Mouse (Mus musculus): Measurements from ENCODE around the gene Pgpep1.

- TF ChIP-seq EP300 (IDR thresholded peaks at IDR 0.05; ENCODE audit: insufficient read depth, low read depth, low read length) (no peak), CTCF (IDR thresholded peaks at IDR 0.05; ENCODE audit: low read depth, low read length) (no peak), POLR2A (IDR thresholded peaks at IDR 0.05; ENCODE audit: insufficient read depth, low read length) (no peak)
These were observed 17.2 kb downstream of the Pgpep1 start for GRCm38 (mm10) chr8:70643019-70643418.

Data from ES-Bruce4 (cell line).